Mouse (Mus musculus) intestine, embryonic 14.5 days (tissue): ENCODE results near the gene Hs3st5. TPM values are rescaled to one million over a fixed set of nuclear protein-coding genes. Genes with fewer than 3 reads are reported as not detected.
A peak's percentile ranks its signal among the peaks of the same experiment; 100 is the strongest.

Source experiments
- ATAC-seq: fragments of 200-750 bp; cut with Nextera tagmentation; replicated peaks from 2 replicates; pipeline ENCODE4 v1.8.0; 2017; ENCODE audit warnings: low read depth, moderate number of reproducible peaks, moderate TSS enrichment, moderate library complexity; ENCODE audit not compliant: low FRiP score, low TSS enrichment
- DNase-seq: peaks from one replicate; pipeline ENCODE4 v3.0.0-alpha.2; 2018; ENCODE audit warnings: low spot score
- H3K27ac ChIP-seq: fragments of 300-500 bp; sonication (generic); 2 replicates; pipeline ENCODE4 v1.5.1; 2014; ENCODE audit warnings: low read depth, mild to moderate bottlenecking, control low read depth
- H3K27me3 ChIP-seq: fragments of 300-500 bp; sonication (generic); replicated peaks from 2 replicates; pipeline ENCODE4 v1.6.1; 2014; ENCODE audit warnings: low read length, control low read depth; ENCODE audit not compliant: control insufficient read depth, insufficient read depth
- H3K36me3 ChIP-seq: fragments of 300-500 bp; sonication (generic); 2 replicates; pipeline ENCODE4 v1.6.1; 2014; ENCODE audit warnings: low read length, control low read depth; ENCODE audit not compliant: control insufficient read depth, insufficient read depth
- H3K4me1 ChIP-seq: fragments of 300-500 bp; sonication (generic); replicated peaks from 2 replicates; pipeline ENCODE4 v1.6.1; 2014; ENCODE audit warnings: low read length, control low read depth, mixed read lengths; ENCODE audit not compliant: control insufficient read depth, insufficient read depth
- H3K4me2 ChIP-seq: fragments of 300-500 bp; sonication (generic); 2 replicates; pipeline ENCODE4 v1.6.1; 2014; ENCODE audit warnings: low read length
- H3K4me3 ChIP-seq: fragments of 300-500 bp; sonication (generic); 2 replicates; pipeline ENCODE4 v1.5.1; 2014; ENCODE audit warnings: low read depth, low read length, control low read depth, mixed read lengths
- H3K9ac ChIP-seq: fragments of 300-500 bp; sonication (generic); 2 replicates; pipeline ENCODE4 v1.6.1; 2014; ENCODE audit warnings: mild to moderate bottlenecking, low read length
- H3K9me3 ChIP-seq: fragments of 300-500 bp; sonication (generic); 2 replicates; pipeline ENCODE4 v1.6.1; 2016; ENCODE audit warnings: low read length, control low read depth; ENCODE audit not compliant: control insufficient read depth
- WGBS: fragments of 180-500 bp; shearing (Covaris S2); extraction: QIAGEN DNeasy Blood & Tissue Kit; methylation state at CpG from one replicate; pipeline ENCODE4 v1.1.7; 2014; 5-methylcytosine and 5-hydroxymethylcytosine counted together
- polyA plus RNA-seq: library from polyadenylated mRNA; unstranded; fragments of >200 nt; fragmentation: Nextera tagmentation; extraction: Ambion mirVana; gene quantifications from 2 replicates; pipeline ENCODE4 v1.2.1, GENCODE M21; 2014

Hs3st5 gene
- 0.76 and 0.83 TPM in 2 replicates for polyA plus RNA-seq

- under 1% methylated on average over 66 of the region's 71 CpGs for WGBS
Observed at GRCm38 (mm10) chr10:36506727-36507555, at the start of gene Hs3st5. Hs3st5 (plus strand) TSS chr10:36506814.

GRCm38 (mm10) chr10:36468664-36469063 lies 38.0 kb upstream of the Hs3st5 start:
- WGBS = 84% methylated on average over 3 of the region's 3 CpGs

More at GRCm38 (mm10) chr10:36506727-36507555, at the start of gene Hs3st5:
- H3K4me3 ChIP-seq = peak within 1 kb of the TSS; percentile 61
- H3K36me3 ChIP-seq = no peaks in the 10 kb centered on the region
- no peaks in the 10 kb centered on the region for H3K9me3 ChIP-seq
- ATAC-seq (peak; percentile 89), DNase-seq (peak; percentile 73)
- H3K4me2 ChIP-seq = peak within 1 kb of the TSS; percentile 99
- H3K4me1 ChIP-seq = peaks cover 6% of the 10 kb centered on the region; the same call in 1 of the 2 replicates
- H3K27ac ChIP-seq = no peak within 1 kb of the TSS
- H3K27me3 ChIP-seq = peaks cover 44% of the 10 kb centered on the region
- H3K9ac ChIP-seq = peak within 1 kb of the TSS; percentile 30; the same call in 1 of the 2 replicates

DNA sequence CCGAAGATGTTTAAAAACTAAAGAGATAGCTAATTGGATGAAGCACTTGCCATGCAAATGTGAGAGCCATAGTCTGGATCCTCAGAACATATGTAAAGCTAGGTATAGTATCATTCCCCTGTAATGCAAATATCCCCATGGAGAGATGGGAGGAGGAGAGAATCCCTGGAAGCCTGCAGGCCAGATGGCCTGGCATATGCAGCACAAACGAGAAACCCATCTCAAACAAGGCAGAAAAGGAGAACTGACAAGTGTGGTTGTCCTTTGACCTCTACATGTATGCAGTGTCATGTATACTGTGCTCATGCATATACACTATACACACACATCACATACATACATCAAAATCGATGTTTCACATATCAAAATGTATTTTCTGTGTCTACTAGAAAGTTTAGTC lies 35.5 kb upstream of the Hs3st5 start:
- Histone ChIP-seq H3K4me1 (no peaks in the 10 kb centered on the region), H3K27me3 (no peaks in the 10 kb centered on the region), H3K4me2 (no peak overlapping the region), H3K27ac (no peak overlapping the region), H3K9ac (no peak overlapping the region), H3K36me3 (no peaks in the 10 kb centered on the region), H3K4me3 (no peak overlapping the region), H3K9me3 (no peaks in the 10 kb centered on the region)
- DNase-seq = no peak
- 70% methylated on average over 3 of the region's 3 CpGs for WGBS
- ATAC-seq = no peak

More at GRCm38 (mm10) chr10:36468664-36469063, 38.0 kb upstream of the Hs3st5 start:
- DNase-seq (no peak), ATAC-seq (no peak)
- H3K4me1 ChIP-seq = no peaks in the 10 kb centered on the region
- H3K4me2 ChIP-seq = no peak overlapping the region
- no peak overlapping the region for H3K27ac ChIP-seq
- H3K9ac ChIP-seq = no peak overlapping the region
- H3K36me3 ChIP-seq = no peaks in the 10 kb centered on the region
- H3K27me3 ChIP-seq = no peaks in the 10 kb centered on the region
- no peaks in the 10 kb centered on the region for H3K9me3 ChIP-seq
- H3K4me3 ChIP-seq = no peak overlapping the region

- WGBS = 44% methylated on average over 3 of the region's 3 CpGs
- DNase-seq (no peak), ATAC-seq (no peak)
- no peak overlapping the region for H3K27ac ChIP-seq
- no peaks in the 10 kb centered on the region for H3K9me3 ChIP-seq
- H3K36me3 ChIP-seq = no peaks in the 10 kb centered on the region
- H3K4me3 ChIP-seq = no peak overlapping the region
- H3K9ac ChIP-seq = no peak overlapping the region
- H3K4me1 ChIP-seq = no peaks in the 10 kb centered on the region
- H3K27me3 ChIP-seq = no peaks in the 10 kb centered on the region
- no peak overlapping the region for H3K4me2 ChIP-seq
Observed at GRCm38 (mm10) chr10:36474834-36475233, 31.8 kb upstream of the Hs3st5 start.

GRCm38 (mm10) chr10:36477543-36477942 lies 29.1 kb upstream of the Hs3st5 start:
- 85% methylated on average over 4 of the region's 4 CpGs for WGBS
- ATAC-seq = no peak

DNA sequence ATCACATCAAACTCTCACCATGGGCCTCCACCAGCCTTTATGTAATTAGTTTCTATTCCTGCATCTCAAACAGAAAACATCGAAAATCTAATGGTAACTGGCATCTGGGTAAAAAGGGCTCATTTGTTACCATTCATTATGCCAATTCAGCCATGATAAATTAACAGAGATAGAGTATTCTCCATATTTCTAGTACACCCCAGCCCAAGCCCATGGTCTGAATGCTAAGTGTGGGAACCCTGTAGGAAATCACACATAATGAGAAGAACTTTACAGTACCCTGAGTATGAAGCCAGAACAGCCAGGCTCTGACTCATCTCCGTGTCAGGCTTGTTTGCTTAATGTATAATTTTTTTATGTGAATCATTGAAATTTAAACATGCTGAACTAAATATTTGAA lies 23.3 kb upstream of the Hs3st5 start:
- Histone ChIP-seq H3K4me1 (no peaks in the 10 kb centered on the region), H3K4me3 (no peak overlapping the region), H3K9me3 (no peaks in the 10 kb centered on the region), H3K4me2 (no peak overlapping the region), H3K9ac (no peak overlapping the region), H3K27ac (no peak overlapping the region), H3K36me3 (no peaks in the 10 kb centered on the region), H3K27me3 (no peaks in the 10 kb centered on the region)
- no peak for DNase-seq
- 69% methylated on average over 2 of the region's 2 CpGs for WGBS
- no peak for ATAC-seq

More at GRCm38 (mm10) chr10:36477543-36477942, 29.1 kb upstream of the Hs3st5 start:
- Histone ChIP-seq H3K27me3 (no peaks in the 10 kb centered on the region), H3K27ac (no peak overlapping the region), H3K4me2 (no peak overlapping the region), H3K9me3 (no peaks in the 10 kb centered on the region), H3K36me3 (no peaks in the 10 kb centered on the region), H3K4me1 (no peaks in the 10 kb centered on the region), H3K9ac (no peak overlapping the region), H3K4me3 (no peak overlapping the region)
- no peak for DNase-seq

GRCm38 (mm10) chr10:36484011-36484410 lies 22.6 kb upstream of the Hs3st5 start:
- DNase-seq (no peak), ATAC-seq (no peak)
- 66% methylated on average over 3 of the region's 3 CpGs for WGBS
- Histone ChIP-seq H3K4me1 (no peaks in the 10 kb centered on the region), H3K4me2 (no peak overlapping the region), H3K4me3 (no peak overlapping the region), H3K9me3 (no peaks in the 10 kb centered on the region), H3K27ac (no peak overlapping the region), H3K9ac (no peak overlapping the region), H3K36me3 (no peaks in the 10 kb centered on the region), H3K27me3 (no peaks in the 10 kb centered on the region)

- Histone ChIP-seq H3K4me1 (no peaks in the 10 kb centered on the region), H3K9me3 (no peaks in the 10 kb centered on the region), H3K4me2 (no peak overlapping the region), H3K4me3 (no peak overlapping the region), H3K9ac (no peak overlapping the region), H3K27me3 (no peaks in the 10 kb centered on the region), H3K27ac (no peak overlapping the region), H3K36me3 (no peaks in the 10 kb centered on the region)
- 88% methylated on average over 1 of the region's 1 CpGs for WGBS
- DNase-seq (no peak), ATAC-seq (no peak)
Observed at GRCm38 (mm10) chr10:36484728-36485300, 21.8 kb upstream of the Hs3st5 start.
